7 mouse cellular contexts compared by ENCODE assay signal in genomic region chr6:124744755-124745321, GRCm38 (mm10). TPM values are rescaled to one million over a fixed set of nuclear protein-coding genes. Genes with fewer than 3 reads are reported as not detected.
DNase-seq lines count a peak whose midpoint lies in the region; ATAC-seq and TF ChIP-seq lines count a peak whose summit lies in the region.

No protein-coding gene starts in this region.

- no peak overlapping the region for H3K27ac ChIP-seq in lung, postnatal 0 days (ENCODE audit: low read length)
- peak overlapping the region; percentile 90 for H3K27ac ChIP-seq in hindbrain, embryonic 15.5 days (replicated peaks)
- H3K27ac ChIP-seq in midbrain, embryonic 12.5 days (replicated peaks) = peak overlapping the region; percentile 82

- H3K9ac ChIP-seq in lung, postnatal 0 days (replicated peaks; ENCODE audit: low read depth) = peak overlapping the region; percentile 68; the same call in 1 of the 2 replicates
- H3K9ac ChIP-seq in hindbrain, embryonic 15.5 days = peak overlapping the region; percentile 20; the same call in 1 of the 2 replicates
- H3K9ac ChIP-seq in midbrain, embryonic 12.5 days (replicated peaks) = peak overlapping the region; percentile 53

- TF ChIP-seq CTCF in lung, postnatal 0 days (IDR thresholded peaks at IDR 0.05) = no peak

- TF ChIP-seq EP300 in lung, postnatal 0 days (IDR thresholded peaks at IDR 0.05) = no peak

- no peaks in the 10 kb centered on the region; the same call in 1 of the 2 replicates for H3K4me1 ChIP-seq in lung, postnatal 0 days (ENCODE audit: insufficient read depth, low read depth, low read length)
- H3K4me1 ChIP-seq in hindbrain, embryonic 15.5 days (replicated peaks) = peaks cover 32% of the 10 kb centered on the region
- H3K4me1 ChIP-seq in midbrain, embryonic 12.5 days = peaks cover 33% of the 10 kb centered on the region

- ATAC-seq in lung, postnatal 0 days = no peak
- 0 out of 2 replicates have a peak, but pooled peaks have one; percentile 0 for ATAC-seq in hindbrain, embryonic 15.5 days (ENCODE audit: low FRiP score, low read depth)
- no peak for ATAC-seq in midbrain, embryonic 12.5 days (ENCODE audit: low FRiP score, low read depth)

- peak overlapping the region; percentile 53; the same call in 1 of the 2 replicates for H3K4me3 ChIP-seq in lung, postnatal 0 days (ENCODE audit: low read depth, low read length)
- peak overlapping the region; percentile 44 for H3K4me3 ChIP-seq in hindbrain, embryonic 15.5 days
- peak overlapping the region; percentile 45 for H3K4me3 ChIP-seq in midbrain, embryonic 12.5 days

- WGBS in lung, postnatal 0 days = 74% methylated on average over 26 of the region's 26 CpGs
- 67% methylated on average over 26 of the region's 26 CpGs for WGBS in hindbrain, embryonic 15.5 days
- WGBS in midbrain, embryonic 12.5 days = 70% methylated on average over 26 of the region's 26 CpGs

- no peaks in the 10 kb centered on the region for H3K9me3 ChIP-seq in lung, postnatal 0 days (ENCODE audit: low read length)
- no peaks in the 10 kb centered on the region for H3K9me3 ChIP-seq in hindbrain, embryonic 15.5 days
- no peaks in the 10 kb centered on the region for H3K9me3 ChIP-seq in midbrain, embryonic 12.5 days

- no peak for DNase-seq in lung, postnatal 0 days (ENCODE audit: low spot score)
- DNase-seq in lung, postnatal 14 days = no peak
- DNase-seq in cerebellum, postnatal 25 days = peak; percentile 73 to 74
- DNase-seq in layer of hippocampus, adult 9-10 months (ENCODE audit: low spot score) = no peak
- DNase-seq in gastrocnemius, postnatal 4 days (ENCODE audit: low spot score in 2 of 2) = no peak

- H3K36me3 ChIP-seq in lung, postnatal 0 days (ENCODE audit: insufficient read depth, low read length) = peaks cover 12% of the 10 kb centered on the region; the same call in 1 of the 2 replicates
- H3K36me3 ChIP-seq in hindbrain, embryonic 15.5 days = peaks cover 48% of the 10 kb centered on the region
- peaks cover 58% of the 10 kb centered on the region for H3K36me3 ChIP-seq in midbrain, embryonic 12.5 days

- H3K27me3 ChIP-seq in lung, postnatal 0 days (replicated peaks; ENCODE audit: insufficient read depth, low read length) = no peaks in the 10 kb centered on the region
- H3K27me3 ChIP-seq in hindbrain, embryonic 15.5 days = no peaks in the 10 kb centered on the region
- no peaks in the 10 kb centered on the region for H3K27me3 ChIP-seq in midbrain, embryonic 12.5 days

- H3K4me2 ChIP-seq in lung, postnatal 0 days (replicated peaks; ENCODE audit: low read depth, low read length) = peak overlapping the region; percentile 99
- H3K4me2 ChIP-seq in hindbrain, embryonic 15.5 days = peak overlapping the region; percentile 93
- peak overlapping the region; percentile 73 for H3K4me2 ChIP-seq in midbrain, embryonic 12.5 days (replicated peaks)

RNA-seq across cellular contexts. Expression of gene Grcc10, which starts 3.7 kb away (rescaled TPM):
- 332 and 367 TPM in 2 replicates for polyA plus RNA-seq in lung, postnatal 0 days (2015; fragmentation: Nextera tagmentation; extraction: Ambion mirVana)
- polyA plus RNA-seq in hindbrain, embryonic 15.5 days (2015; fragmentation: Nextera tagmentation; extraction: Ambion mirVana) = 626 and 628 TPM in 2 replicates
- polyA plus RNA-seq in midbrain, embryonic 12.5 days (2016; fragmentation: Nextera tagmentation; extraction: Ambion mirVana) = 523 and 554 TPM in 2 replicates
- 100 to 1,000 TPM; 177 to 209 TPM for total RNA-seq in gastrocnemius, postnatal 4 days (2021)

RNA-seq across cellular contexts. Expression of gene Ptpn6, which starts 6.3 kb away (rescaled TPM):
- polyA plus RNA-seq in lung, postnatal 0 days (2015; fragmentation: Nextera tagmentation; extraction: Ambion mirVana) = 24.0 and 27.8 TPM in 2 replicates
- 3.7 and 6.6 TPM in 2 replicates for polyA plus RNA-seq in hindbrain, embryonic 15.5 days (2015; fragmentation: Nextera tagmentation; extraction: Ambion mirVana)
- 5.2 and 5.6 TPM in 2 replicates for polyA plus RNA-seq in midbrain, embryonic 12.5 days (2016; fragmentation: Nextera tagmentation; extraction: Ambion mirVana)
- 1 to 10 TPM; 4.6 to 6.4 TPM for total RNA-seq in gastrocnemius, postnatal 4 days (2021)

RNA-seq across cellular contexts. Expression of gene Gm45234, which starts 11.0 kb away (rescaled TPM):
- not detected in 2 replicates for polyA plus RNA-seq in lung, postnatal 0 days (2015; fragmentation: Nextera tagmentation; extraction: Ambion mirVana)
- polyA plus RNA-seq in hindbrain, embryonic 15.5 days (2015; fragmentation: Nextera tagmentation; extraction: Ambion mirVana) = not detected in 2 replicates
- polyA plus RNA-seq in midbrain, embryonic 12.5 days (2016; fragmentation: Nextera tagmentation; extraction: Ambion mirVana) = not detected in 2 replicates
- under 1 TPM in 1 of 2 experiments, not detected in 1; 0.83 TPM for total RNA-seq in gastrocnemius, postnatal 4 days (2021)

RNA-seq across cellular contexts. Expression of gene Atn1, which starts 11.5 kb away (rescaled TPM):
- polyA plus RNA-seq in lung, postnatal 0 days (2015; fragmentation: Nextera tagmentation; extraction: Ambion mirVana) = 9.6 and 11.2 TPM in 2 replicates
- 26.8 and 30.4 TPM in 2 replicates for polyA plus RNA-seq in hindbrain, embryonic 15.5 days (2015; fragmentation: Nextera tagmentation; extraction: Ambion mirVana)
- 15.6 and 18.0 TPM in 2 replicates for polyA plus RNA-seq in midbrain, embryonic 12.5 days (2016; fragmentation: Nextera tagmentation; extraction: Ambion mirVana)
- 10 to 100 TPM; 52.9 to 66.5 TPM for total RNA-seq in gastrocnemius, postnatal 4 days (2021)

RNA-seq across cellular contexts. Expression of gene Eno2, which starts 24.6 kb away (rescaled TPM):
- polyA plus RNA-seq in lung, postnatal 0 days (2015; fragmentation: Nextera tagmentation; extraction: Ambion mirVana) = 1.2 and 1.5 TPM in 2 replicates
- polyA plus RNA-seq in hindbrain, embryonic 15.5 days (2015; fragmentation: Nextera tagmentation; extraction: Ambion mirVana) = 141 and 144 TPM in 2 replicates
- polyA plus RNA-seq in midbrain, embryonic 12.5 days (2016; fragmentation: Nextera tagmentation; extraction: Ambion mirVana) = 9.0 and 9.4 TPM in 2 replicates
- total RNA-seq in gastrocnemius, postnatal 4 days (2021) = 1 to 10 TPM; 6.0 to 6.5 TPM

Comparison
In these comparisons a context has a peak if more than half of its experiments do, and no peak if none do; other contexts are left out.
1. DNase-seq: peak in cerebellum, postnatal 25 days (2 of 2); none in lung, postnatal 0 days (single experiment), lung, postnatal 14 days (single experiment), layer of hippocampus, adult 9-10 months (single experiment) and gastrocnemius, postnatal 4 days (0 of 2).
2. Peak in every context shown above with its lines, with median percentiles within 50 percentile points of each other: H3K4me2 ChIP-seq, H3K4me3 ChIP-seq and H3K9ac ChIP-seq.